Mouse (Mus musculus): ENCODE measurements around the gene Epb41l2. TPM values are rescaled to one million over a fixed set of nuclear protein-coding genes. Genes with fewer than 3 reads are reported as not detected.

Epb41l2 gene
- polyA plus RNA-seq, 1 experiment from 2014 or later = 9.0 TPM

DNA sequence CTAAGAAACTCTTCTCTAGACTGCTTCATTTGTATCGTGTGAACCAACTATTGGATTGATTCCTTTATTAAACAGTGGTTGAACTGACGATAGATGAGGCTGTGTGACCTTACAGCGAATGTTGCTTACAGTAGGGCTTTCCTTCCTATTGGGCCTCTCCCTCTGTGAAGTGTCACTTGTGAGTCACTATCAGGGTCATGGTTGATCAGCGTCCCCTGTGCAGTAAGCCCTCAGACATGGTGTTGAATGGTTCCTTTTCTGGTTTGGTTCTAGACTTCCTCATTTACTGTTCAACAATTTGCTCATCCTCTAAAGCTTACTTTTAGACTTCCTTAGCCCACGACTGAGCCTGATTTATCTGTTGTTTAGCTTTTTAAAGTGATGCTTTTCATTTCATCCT lies 7.1 kb downstream of the Epb41l2 start:
- DNase-seq (no peak), ATAC-seq (ENCODE audit: low read depth) (no peak)
- Histone ChIP-seq H3K4me1 (replicated peaks) (peaks cover 8% of the 10 kb centered on the region), H3K27ac (no peak overlapping the region), H3K9ac (no peak overlapping the region), H3K36me3 (no peaks in the 10 kb centered on the region), H3K27me3 (peaks cover 3% of the 10 kb centered on the region; the same call in 1 of the 2 replicates), H3K4me2 (no peak overlapping the region), H3K4me3 (replicated peaks) (no peak overlapping the region), H3K9me3 (replicated peaks) (no peaks in the 10 kb centered on the region)
- WGBS (ENCODE audit: insufficient replicate concordance) = 34% methylated on average over 5 of the region's 5 CpGs

DNA sequence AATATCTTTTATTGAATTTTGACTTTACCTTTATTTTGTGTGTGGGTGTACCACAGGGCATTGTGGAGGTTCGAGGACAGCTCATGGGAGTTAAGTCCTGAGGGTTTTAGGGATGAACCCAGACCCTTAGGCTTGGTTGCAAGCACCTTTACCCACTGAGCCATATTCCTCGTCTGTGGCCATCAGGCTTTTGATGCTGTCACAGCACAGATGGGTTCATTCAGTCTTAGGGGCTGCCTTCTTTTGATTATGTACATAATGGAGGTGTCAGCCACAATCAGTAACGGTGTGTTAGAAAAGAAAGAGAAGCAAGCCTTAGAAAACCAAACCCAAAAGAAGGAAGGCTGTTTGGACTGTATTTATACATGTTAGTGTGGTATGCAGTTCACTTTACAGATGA lies 9.3 kb downstream of the Epb41l2 start:
- Histone ChIP-seq H3K4me3 (replicated peaks) (no peak overlapping the region), H3K9me3 (replicated peaks) (no peaks in the 10 kb centered on the region), H3K27ac (no peak overlapping the region), H3K4me2 (no peak overlapping the region), H3K9ac (no peak overlapping the region), H3K4me1 (replicated peaks) (peaks cover 23% of the 10 kb centered on the region), H3K27me3 (no peaks in the 10 kb centered on the region), H3K36me3 (no peaks in the 10 kb centered on the region)
- 57% methylated on average over 3 of the region's 3 CpGs for WGBS (ENCODE audit: insufficient replicate concordance)
- DNase-seq (no peak), ATAC-seq (ENCODE audit: low read depth) (no peak)

DNA sequence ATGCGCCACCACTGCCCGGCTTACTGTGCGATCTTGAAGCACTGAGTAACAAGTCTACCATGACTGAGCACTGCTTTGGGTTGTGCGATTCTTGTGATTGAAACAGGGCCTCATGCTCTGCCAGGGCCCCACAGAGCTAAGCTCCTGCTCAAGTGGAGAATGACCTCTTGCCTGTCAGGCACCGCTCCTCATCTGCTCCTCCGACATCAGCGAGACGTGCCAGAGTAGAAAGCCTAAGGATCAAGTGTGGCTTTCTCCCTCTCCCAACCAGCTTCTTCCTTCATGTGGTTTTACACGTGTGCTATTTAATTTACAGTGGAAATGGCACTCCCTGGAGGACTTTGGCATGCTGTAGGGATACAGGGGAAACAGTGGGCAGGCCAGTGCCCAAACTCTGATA lies 10.1 kb downstream of the Epb41l2 start:
- WGBS (ENCODE audit: insufficient replicate concordance) = 74% methylated on average over 9 of the region's 9 CpGs
- H3K4me2 ChIP-seq = no peak overlapping the region
- H3K9me3 ChIP-seq (replicated peaks) = no peaks in the 10 kb centered on the region
- H3K9ac ChIP-seq = no peak overlapping the region
- H3K4me3 ChIP-seq (replicated peaks) = no peak overlapping the region
- no peak for ATAC-seq (ENCODE audit: low read depth)
- no peaks in the 10 kb centered on the region for H3K36me3 ChIP-seq
- peaks cover 26% of the 10 kb centered on the region for H3K4me1 ChIP-seq (replicated peaks)
- DNase-seq = no peak
- H3K27ac ChIP-seq = no peak overlapping the region
- no peaks in the 10 kb centered on the region for H3K27me3 ChIP-seq

GRCm38 (mm10) chr10:25371336-25371735 lies 11.7 kb downstream of the Epb41l2 start:
- Histone ChIP-seq H3K4me1 (replicated peaks) (peaks cover 24% of the 10 kb centered on the region), H3K27ac (no peak overlapping the region)

GRCm38 (mm10) chr10:25371915-25372371 lies 12.3 kb downstream of the Epb41l2 start:
- H3K4me1 ChIP-seq (replicated peaks) = peaks cover 19% of the 10 kb centered on the region
- DNase-seq (no peak), ATAC-seq (ENCODE audit: low read depth) (no peak)
- WGBS (ENCODE audit: insufficient replicate concordance) = 33% methylated on average over 3 of the region's 3 CpGs
- no peaks in the 10 kb centered on the region for H3K36me3 ChIP-seq
- H3K27ac ChIP-seq = no peak overlapping the region
- no peak overlapping the region for H3K9ac ChIP-seq
- no peak overlapping the region for H3K4me2 ChIP-seq
- no peaks in the 10 kb centered on the region for H3K9me3 ChIP-seq (replicated peaks)
- H3K4me3 ChIP-seq (replicated peaks) = no peak overlapping the region
- H3K27me3 ChIP-seq = no peaks in the 10 kb centered on the region

More at GRCm38 (mm10) chr10:25371336-25371735, 11.7 kb downstream of the Epb41l2 start:
- H3K9me3 ChIP-seq (replicated peaks) = no peaks in the 10 kb centered on the region
- 69% methylated on average over 2 of the region's 2 CpGs for WGBS (ENCODE audit: insufficient replicate concordance)
- no peaks in the 10 kb centered on the region for H3K27me3 ChIP-seq
- H3K36me3 ChIP-seq = no peaks in the 10 kb centered on the region
- H3K9ac ChIP-seq = no peak overlapping the region
- H3K4me2 ChIP-seq = no peak overlapping the region
- ATAC-seq (ENCODE audit: low read depth) = no peak
- DNase-seq = no peak
- H3K4me3 ChIP-seq (replicated peaks) = no peak overlapping the region

DNA sequence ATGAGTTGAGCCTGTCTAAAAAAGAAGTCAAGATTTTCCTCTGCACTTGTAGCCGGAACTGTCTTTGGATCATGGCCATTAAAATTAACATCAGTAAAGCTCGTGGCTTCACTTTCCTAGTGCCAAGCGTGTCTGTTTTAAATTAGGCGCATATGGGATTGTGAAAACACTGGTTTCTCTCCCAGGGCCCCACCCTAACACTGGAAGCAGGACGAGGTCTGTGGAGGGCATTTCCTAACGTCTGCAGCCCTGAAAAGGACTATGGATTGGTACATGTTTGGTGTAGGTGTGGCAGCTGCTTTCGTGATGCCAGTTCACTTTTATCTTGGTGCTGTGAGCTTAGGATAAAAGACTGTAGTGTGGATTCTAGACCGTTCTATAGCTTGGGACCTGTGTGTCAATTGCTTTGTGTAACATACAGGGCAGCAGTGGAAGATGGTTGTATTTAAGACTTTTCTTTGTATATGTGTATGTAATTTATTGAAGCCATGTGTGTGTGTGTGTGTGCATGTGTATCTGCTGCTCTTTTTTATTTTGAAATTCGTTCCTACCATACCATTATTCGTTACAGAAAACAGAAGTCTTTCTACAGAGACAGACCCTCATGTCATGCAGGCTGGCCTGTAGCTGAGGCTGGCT lies 13.0 kb downstream of the Epb41l2 start:
- Histone ChIP-seq H3K4me1 (replicated peaks) (peaks cover 24% of the 10 kb centered on the region), H3K36me3 (0 out of 2 replicates have a peak, but pooled peaks cover 2% of the 10 kb centered on the region), H3K27ac (no peak overlapping the region), H3K4me2 (no peak overlapping the region), H3K9me3 (replicated peaks) (no peaks in the 10 kb centered on the region), H3K4me3 (replicated peaks) (no peak overlapping the region), H3K27me3 (no peaks in the 10 kb centered on the region), H3K9ac (no peak overlapping the region)
- ATAC-seq (ENCODE audit: low read depth) = no peak
- 45% methylated on average over 10 of the region's 10 CpGs for WGBS (ENCODE audit: insufficient replicate concordance)
- no peak for DNase-seq

GRCm38 (mm10) chr10:25375036-25375435 lies 15.4 kb downstream of the Epb41l2 start:
- Histone ChIP-seq H3K9me3 (replicated peaks) (no peaks in the 10 kb centered on the region), H3K4me3 (replicated peaks) (no peak overlapping the region), H3K4me1 (replicated peaks) (peaks cover 24% of the 10 kb centered on the region), H3K27me3 (no peaks in the 10 kb centered on the region), H3K9ac (no peak overlapping the region), H3K36me3 (0 out of 2 replicates have a peak, but pooled peaks cover 5% of the 10 kb centered on the region), H3K27ac (no peak overlapping the region), H3K4me2 (no peak overlapping the region)
- whole genome bisulfite sequencing (ENCODE audit: insufficient replicate concordance) = 86% methylated on average over 4 of the region's 4 CpGs
- ATAC-seq (ENCODE audit: low read depth) = no peak
- DNase-seq = no peak

GRCm38 (mm10) chr10:25380746-25381481 lies 21.3 kb downstream of the Epb41l2 start:
- Histone ChIP-seq H3K4me3 (replicated peaks) (no peak overlapping the region), H3K9me3 (replicated peaks) (no peaks in the 10 kb centered on the region), H3K4me1 (replicated peaks) (peaks cover 13% of the 10 kb centered on the region; the same call in 1 of the 2 replicates), H3K36me3 (0 out of 2 replicates have a peak, but pooled peaks cover 5% of the 10 kb centered on the region), H3K4me2 (no peak overlapping the region), H3K27ac (no peak overlapping the region), H3K27me3 (no peaks in the 10 kb centered on the region), H3K9ac (no peak overlapping the region)
- no peak for ATAC-seq (ENCODE audit: low read depth)
- WGBS (ENCODE audit: insufficient replicate concordance) = 52% methylated on average over 6 of the region's 6 CpGs
- DNase-seq = no peak

DNA sequence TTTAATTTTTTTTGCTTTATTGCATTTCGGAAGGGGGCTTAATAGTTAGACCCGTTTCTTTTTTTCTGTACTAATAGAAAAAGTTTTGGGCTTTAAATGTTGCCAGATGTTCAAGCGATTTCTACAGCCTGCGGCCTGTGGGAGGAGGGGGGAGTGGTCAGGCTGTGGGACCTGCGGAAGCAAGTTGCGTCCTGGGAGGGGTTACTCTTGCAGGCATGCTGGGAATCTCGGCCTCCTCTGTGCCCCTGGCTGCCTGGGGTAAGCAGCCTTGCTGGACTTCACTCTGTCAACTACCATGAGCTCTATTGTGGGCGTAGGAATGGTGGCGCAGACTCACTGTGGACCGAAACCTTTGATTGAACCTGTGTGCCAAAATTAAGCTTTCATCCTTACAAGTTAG lies 22.4 kb downstream of the Epb41l2 start:
- Histone ChIP-seq H3K27ac (no peak overlapping the region), H3K4me2 (no peak overlapping the region), H3K9me3 (replicated peaks) (no peaks in the 10 kb centered on the region), H3K4me3 (replicated peaks) (no peak overlapping the region), H3K9ac (no peak overlapping the region), H3K27me3 (no peaks in the 10 kb centered on the region), H3K36me3 (0 out of 2 replicates have a peak, but pooled peaks cover 5% of the 10 kb centered on the region), H3K4me1 (replicated peaks) (peaks cover 16% of the 10 kb centered on the region; the same call in 1 of the 2 replicates)
- ATAC-seq (ENCODE audit: low read depth) (no peak), DNase-seq (no peak)
- 39% methylated on average over 10 of the region's 10 CpGs for WGBS (ENCODE audit: insufficient replicate concordance)

DNA sequence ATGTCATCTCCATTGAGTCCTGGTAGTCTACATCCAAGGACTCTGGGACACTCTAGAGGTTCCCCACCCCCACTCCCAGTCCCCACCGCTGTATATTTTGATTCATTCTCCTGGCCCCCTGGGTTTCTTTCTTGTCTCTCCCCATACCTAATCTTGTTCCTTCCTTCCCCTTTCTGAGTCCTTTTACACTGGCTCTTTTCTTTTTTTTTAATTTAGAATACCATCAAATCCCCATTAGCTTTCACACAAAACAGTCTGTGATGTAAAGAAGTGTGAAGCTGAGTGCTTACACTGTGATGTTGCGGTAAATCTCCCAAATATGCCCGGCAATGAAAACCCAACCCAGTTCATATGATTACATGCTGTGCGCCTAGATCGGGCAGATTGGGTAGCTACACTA lies 23.6 kb downstream of the Epb41l2 start:
- no peak for DNase-seq
- Histone ChIP-seq H3K4me3 (replicated peaks) (no peak overlapping the region), H3K4me1 (replicated peaks) (peaks cover 13% of the 10 kb centered on the region; the same call in 1 of the 2 replicates), H3K27ac (no peak overlapping the region), H3K9ac (no peak overlapping the region), H3K36me3 (no peaks in the 10 kb centered on the region), H3K4me2 (no peak overlapping the region), H3K9me3 (replicated peaks) (no peaks in the 10 kb centered on the region), H3K27me3 (no peaks in the 10 kb centered on the region)
- WGBS (ENCODE audit: insufficient replicate concordance) = 36% methylated on average over 5 of the region's 5 CpGs
- ATAC-seq (ENCODE audit: low read depth) = no peak

DNA sequence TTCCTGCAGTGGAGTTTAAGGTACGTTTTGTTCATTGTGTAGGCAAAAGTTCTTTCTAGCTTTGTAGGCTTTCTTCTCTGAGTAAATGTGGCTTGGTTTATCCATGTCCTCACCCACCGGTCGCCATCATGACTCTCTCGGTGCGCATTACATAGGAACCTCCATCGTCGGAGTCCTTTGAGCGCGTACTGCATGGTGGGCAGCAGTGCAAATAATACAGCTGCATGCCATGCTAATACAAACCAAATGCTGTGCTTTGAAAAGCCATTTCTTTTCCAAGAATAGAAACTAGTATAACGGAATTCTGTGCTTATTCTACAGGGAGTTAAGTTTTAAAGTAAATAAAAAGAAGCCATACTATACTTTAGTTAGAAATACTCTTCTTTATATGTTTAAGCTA lies 24.8 kb downstream of the Epb41l2 start:
- H3K36me3 ChIP-seq = no peaks in the 10 kb centered on the region
- ATAC-seq (ENCODE audit: low read depth) (no peak), DNase-seq (no peak)
- no peaks in the 10 kb centered on the region for H3K9me3 ChIP-seq (replicated peaks)
- WGBS (ENCODE audit: insufficient replicate concordance) = 80% methylated on average over 10 of the region's 10 CpGs
- no peak overlapping the region for H3K4me2 ChIP-seq
- no peak overlapping the region for H3K4me3 ChIP-seq (replicated peaks)
- H3K27me3 ChIP-seq = no peaks in the 10 kb centered on the region
- peaks cover 13% of the 10 kb centered on the region; the same call in 1 of the 2 replicates for H3K4me1 ChIP-seq (replicated peaks)
- no peak overlapping the region for H3K27ac ChIP-seq
- H3K9ac ChIP-seq = no peak overlapping the region

Measured in liver, embryonic 13.5 days (tissue).